Mouse (Mus musculus): ENCODE data around the gene Abcf1. TPM values are rescaled to one million over a fixed set of nuclear protein-coding genes. Genes with fewer than 3 reads are reported as not detected.
A peak's percentile ranks its signal among the peaks of the same experiment; 100 is the strongest.
"Not testable (repeated sequence)": the region's sequence is repeated elsewhere in the genome, so short reads cannot be mapped to it uniquely, and the experiment has no call there.

Abcf1 gene
- 10 to 100 TPM; 65.0 to 73.2 TPM for total RNA-seq (2021)
- long read RNA-seq, transcript Abcf1-205 (4 exons, 855 nt), result minor isoform, 10 of 135 reads
- long read RNA-seq, transcript Abcf1-201 (23 exons, 3,161 nt), result major isoform, 106 of 135 reads
- long read RNA-seq, partial matches to known transcripts, result 12 of 135 reads
- long read RNA-seq, other reads (novel, unspliced or antisense), result 7 of 135 reads

- peak; percentile 97 to 98 for DNase-seq (ENCODE audit: low spot score in 2 of 2)
Measured at GRCm38 (mm10) chr17:35969418-35970389, at the start of gene Abcf1. Gene Abcf1 (minus strand): TSS chr17:35969761.

DNA sequence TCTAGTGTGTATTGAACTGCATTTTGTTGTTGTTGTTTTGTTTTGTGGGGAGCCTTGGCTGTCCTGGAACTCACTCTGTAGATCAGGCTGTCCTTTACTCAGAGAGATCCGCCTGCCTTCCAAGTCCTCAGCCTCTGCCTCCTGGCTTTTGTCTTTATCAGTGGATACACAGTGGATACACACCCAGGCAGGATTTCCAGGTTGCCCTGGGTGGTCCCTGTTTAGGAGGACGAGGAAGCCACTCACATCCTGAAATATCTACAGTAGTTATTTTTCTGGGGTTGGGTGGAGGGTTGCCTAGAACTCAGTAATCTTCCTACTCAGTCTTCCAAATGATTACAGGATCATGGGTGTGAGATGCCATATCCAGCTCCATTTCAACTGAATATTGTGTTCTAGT is 49.4 kb upstream of the Abcf1 start:
- DNase-seq (ENCODE audit: low spot score in 2 of 2), result no peak

- no peak for DNase-seq (ENCODE audit: low spot score in 2 of 2)
Measured at GRCm38 (mm10) chr17:36017046-36017445, 47.5 kb upstream of the Abcf1 start.

DNA sequence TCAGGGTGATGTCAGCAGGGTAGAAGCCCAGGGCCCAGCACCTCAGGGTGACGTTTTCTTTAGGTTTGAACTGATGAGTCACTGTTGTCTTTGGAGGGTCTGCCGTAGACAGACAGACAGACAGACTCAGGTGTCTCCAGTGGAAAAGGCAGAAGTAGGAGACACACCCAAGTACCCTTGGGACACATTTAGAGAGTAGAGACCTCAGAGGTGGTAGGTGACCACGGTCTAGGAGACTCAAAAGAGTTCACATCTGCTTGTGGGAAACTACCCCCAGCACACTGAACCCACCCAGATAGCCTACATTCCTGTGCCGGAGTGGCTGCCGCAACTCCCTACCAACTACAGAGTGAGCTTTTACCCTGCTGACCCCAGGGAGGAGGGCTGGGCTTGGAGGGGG is 45.4 kb upstream of the Abcf1 start:
- DNase-seq (ENCODE audit: low spot score in 2 of 2), result no peak

DNA sequence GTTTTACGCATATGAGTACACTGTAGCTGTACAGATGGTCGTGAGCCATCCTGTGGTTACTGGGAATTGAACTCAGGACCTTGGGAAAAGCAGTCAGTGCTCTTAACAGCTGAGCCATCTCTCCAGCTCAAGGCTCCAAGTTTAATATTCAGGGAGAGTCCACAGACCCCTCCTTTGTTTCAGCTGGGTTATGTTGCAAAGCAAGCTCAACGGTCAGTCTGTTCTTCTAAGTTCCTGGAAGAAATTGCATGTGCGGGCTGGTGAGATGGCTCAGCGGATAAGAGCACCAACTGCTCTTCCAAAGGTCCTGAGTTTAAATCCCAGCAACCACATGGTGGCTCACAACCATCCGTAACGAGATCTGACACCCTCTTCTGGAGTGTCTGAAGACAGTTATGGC is 34.8 kb upstream of the Abcf1 start:
- not testable (repeated sequence) for DNase-seq (ENCODE audit: low spot score in 2 of 2)

DNA sequence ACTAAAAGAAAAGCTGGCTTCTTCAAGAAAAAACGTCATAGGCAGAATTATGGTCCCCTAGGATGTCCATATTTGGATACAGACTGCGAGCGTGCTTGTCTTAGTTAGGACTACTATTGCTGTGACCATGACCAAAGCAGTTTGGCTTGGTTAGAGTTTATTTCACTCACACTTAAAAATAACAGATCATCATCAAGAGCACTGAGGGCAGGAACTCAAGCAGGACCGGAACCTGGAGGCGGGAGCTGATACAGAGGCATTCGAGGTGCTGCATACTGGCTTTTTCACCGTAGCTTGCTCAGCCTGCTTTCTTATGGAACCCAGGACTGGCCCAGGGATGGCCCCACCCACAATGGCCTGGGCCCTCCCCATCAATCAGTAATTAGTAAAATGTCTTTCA is 33.8 kb upstream of the Abcf1 start:
- no peak for DNase-seq (ENCODE audit: low spot score in 2 of 2)

- DNase-seq (ENCODE audit: low spot score in 2 of 2), result no peak
Measured at GRCm38 (mm10) chr17:36001966-36002365, 32.4 kb upstream of the Abcf1 start.

GRCm38 (mm10) chr17:36001121-36001897 is 31.7 kb upstream of the Abcf1 start:
- DNase-seq (ENCODE audit: low spot score in 2 of 2), result no peak

- no peak for DNase-seq (ENCODE audit: low spot score in 2 of 2)
Measured at GRCm38 (mm10) chr17:36000349-36000748, 30.8 kb upstream of the Abcf1 start.

GRCm38 (mm10) chr17:35999356-35999755 is 29.8 kb upstream of the Abcf1 start:
- DNase-seq (ENCODE audit: low spot score in 2 of 2), result no peak

- DNase-seq (ENCODE audit: low spot score in 2 of 2), result no peak
Measured at GRCm38 (mm10) chr17:35998545-35999305, 29.2 kb upstream of the Abcf1 start.

DNA sequence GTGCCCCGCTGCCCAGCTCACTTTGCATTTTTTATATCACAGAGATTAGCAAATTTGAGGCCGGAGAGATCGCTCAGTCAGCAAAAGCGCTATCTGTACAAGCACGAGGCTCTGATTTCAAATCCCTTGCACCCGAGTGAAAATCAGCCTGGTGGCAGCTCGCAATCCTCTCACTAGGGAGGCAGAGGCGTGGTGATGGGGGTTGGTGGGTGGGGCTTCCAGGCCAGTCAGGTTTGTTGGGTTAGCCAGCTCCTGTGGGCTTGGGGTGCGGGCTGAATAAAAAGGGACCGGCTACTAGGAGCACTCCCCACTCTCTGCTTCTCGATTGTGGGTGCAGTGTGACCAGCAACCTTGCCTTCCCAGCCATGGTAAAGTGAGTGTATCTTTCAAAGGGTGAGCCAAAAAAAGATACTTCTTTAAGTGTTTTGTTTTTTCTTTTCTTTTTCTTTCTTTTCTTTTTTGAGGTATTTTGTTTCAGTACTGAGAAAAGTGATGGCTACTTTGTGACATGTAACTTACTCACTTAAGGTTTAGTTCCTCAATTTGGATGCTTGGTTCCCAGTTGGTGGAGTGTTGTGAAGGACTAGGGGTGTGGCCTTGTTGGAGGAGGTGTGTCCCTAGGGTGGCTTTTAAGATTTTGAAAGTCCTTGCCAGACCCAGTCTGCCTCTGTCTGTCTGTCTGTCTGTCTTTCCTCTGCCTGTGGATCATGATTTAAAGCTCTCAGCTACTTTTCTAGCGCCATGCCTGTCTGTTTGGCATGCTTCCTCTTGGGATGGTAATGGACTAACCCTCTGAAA is 28.4 kb upstream of the Abcf1 start:
- no peak for DNase-seq (ENCODE audit: low spot score in 2 of 2)

DNA sequence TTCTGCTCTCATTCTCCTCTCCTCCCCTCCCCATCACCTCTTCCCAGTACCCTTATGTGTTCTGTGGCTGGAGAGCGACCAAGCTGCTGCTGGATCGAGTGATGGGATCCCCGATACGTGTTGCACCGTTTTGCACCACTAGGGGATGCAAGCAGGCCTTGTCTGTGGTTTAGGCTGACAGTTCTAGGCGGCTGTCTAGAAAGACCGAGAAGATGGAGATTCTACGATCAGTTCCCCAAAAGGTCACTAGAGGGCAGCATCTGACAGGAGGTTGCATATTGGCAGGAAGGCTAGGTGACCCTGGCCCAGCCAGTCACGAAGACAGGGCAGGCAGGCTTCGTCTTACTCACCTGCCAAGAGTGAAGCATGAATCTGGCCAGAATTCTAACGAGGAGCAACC is 27.4 kb upstream of the Abcf1 start:
- peak; percentile 89 to 98 for DNase-seq (ENCODE audit: low spot score in 2 of 2)

GRCm38 (mm10) chr17:35994879-35995240 is 25.3 kb upstream of the Abcf1 start:
- peak in 1 of 2 experiments; percentile 32 for DNase-seq (ENCODE audit: low spot score in 2 of 2)

DNA sequence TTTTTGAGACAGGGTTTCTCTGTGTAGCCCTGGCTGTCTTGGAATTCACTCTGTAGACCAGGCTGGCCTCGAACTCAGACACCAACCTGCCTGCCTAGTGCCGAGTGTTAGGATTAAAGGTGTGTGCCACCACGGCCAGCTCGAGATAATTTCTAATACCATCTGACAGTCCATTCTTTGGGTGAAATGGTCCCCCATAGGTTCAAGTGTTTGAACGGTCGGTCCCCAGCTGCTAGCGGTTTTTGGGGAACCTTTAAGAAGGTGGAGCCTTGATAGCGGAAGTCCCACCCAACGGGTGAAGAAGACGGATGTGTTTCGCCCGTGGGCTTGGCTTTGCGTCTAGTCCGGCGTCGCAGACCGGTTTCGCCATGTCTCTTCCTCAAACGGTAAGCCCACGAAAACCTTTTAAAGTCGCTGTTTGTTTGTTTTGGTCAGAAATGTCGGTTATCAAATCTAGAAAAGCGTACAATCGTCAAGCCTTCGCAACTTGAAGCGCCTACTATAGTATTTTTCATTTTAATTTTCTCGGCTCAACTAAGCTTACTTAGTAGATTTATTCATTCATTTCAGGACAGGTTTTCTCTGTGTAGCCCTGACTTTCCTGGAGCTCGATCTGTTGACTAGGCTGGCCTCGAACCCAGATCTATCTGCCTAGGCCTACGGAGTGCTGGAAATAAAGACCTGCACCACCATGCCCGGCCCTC is 24.8 kb upstream of the Abcf1 start:
- DNase-seq (ENCODE audit: low spot score in 2 of 2), result peak; percentile 80 to 89

DNA sequence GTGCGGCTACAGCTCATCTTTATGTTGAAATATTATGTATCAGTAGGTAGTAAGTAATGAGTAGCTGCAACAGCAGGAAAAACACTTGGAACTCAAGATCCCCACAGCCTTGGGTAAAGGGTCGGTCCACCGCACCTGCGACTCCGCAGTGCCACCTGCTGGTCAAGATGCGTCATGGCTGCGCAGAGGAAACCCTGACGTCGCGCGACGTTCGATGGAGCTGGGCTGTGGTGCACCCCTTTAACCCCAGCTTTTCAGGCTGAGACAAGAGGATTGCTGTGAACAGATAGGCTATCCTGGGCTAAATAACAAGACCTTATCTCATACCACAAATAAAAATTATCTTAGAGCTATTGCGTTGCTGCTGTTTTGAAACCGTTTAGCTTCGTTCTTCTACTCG is 24.1 kb upstream of the Abcf1 start:
- DNase-seq (ENCODE audit: low spot score in 2 of 2), result peak; percentile 46 to 86

DNA sequence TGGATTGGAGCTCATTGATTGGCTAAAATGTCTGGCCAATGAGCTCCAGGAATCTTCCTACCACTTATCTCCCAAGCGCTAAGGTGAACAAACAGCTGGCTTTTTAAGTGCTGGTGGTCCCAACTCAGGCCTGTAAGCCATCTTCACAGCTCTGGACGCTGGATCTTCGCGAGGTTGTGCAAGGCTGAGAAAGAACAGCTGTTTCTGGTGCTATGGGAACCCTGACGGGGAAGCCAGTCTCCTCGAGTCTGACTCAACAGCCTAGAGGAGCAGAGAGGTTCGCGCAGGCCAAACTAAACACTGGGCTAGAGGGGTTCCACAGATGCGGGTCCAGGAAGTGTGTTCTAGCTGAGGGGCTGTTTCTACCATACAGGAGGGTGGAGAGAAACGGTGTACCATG is 22.2 kb upstream of the Abcf1 start:
- no peak for DNase-seq (ENCODE audit: low spot score in 2 of 2)

DNA sequence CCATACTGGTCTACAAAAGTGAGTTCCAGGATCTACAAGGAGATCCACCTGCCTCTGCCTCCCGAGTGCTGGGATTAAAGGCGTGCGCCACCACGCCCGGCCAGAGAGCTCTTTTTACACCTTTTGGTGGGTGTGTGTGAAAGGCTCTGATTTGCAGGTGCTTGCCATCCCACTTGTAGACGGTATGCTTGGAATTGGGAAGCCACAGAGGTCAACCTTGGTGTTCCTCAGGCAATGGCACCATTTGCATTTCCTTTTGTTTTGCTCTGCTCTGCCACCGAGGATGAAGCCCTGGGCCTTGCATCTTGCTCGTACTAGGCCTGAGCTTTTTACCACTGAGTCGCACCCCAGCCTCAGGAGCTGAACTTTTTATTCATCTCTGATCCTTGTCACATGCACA is 12.2 kb upstream of the Abcf1 start:
- DNase-seq (ENCODE audit: low spot score in 2 of 2), result no peak

DNA sequence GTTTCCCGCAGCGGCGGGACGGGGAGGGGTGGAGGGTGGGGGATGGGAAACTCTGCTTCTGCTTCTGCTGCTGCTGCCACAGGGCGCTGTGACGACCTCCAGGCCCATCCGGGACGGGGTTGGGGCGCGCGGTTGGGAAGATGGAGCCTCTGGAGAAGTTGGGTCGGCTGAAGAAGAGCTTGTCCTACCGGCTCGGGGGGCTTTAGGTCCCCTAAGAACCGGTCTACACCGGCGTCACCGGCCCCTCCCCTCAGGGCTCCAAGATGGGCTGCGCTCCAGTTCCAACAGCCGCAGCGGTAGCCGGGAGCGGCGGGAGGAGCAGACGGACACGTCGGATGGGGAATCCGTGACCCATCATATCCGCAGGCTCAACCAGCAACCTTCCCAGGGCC is 10.8 kb upstream of the Abcf1 start:
- peak in 1 of 2 experiments; percentile 47 for DNase-seq (ENCODE audit: low spot score in 2 of 2)

Measured in layer of hippocampus, adult 18-20 months (tissue).